Mouse (Mus musculus) embryonic facial prominence, embryonic 11.5 days (tissue): Measurements from ENCODE around the gene Gm17067. TPM values are rescaled to one million over a fixed set of nuclear protein-coding genes. Genes with fewer than 3 reads are reported as not detected.

Experiments used
- polyA plus RNA-seq: library from polyadenylated mRNA; unstranded; fragments of >200 nt; fragmentation: Nextera tagmentation; extraction: Ambion mirVana; gene quantifications from 2 replicates; pipeline ENCODE4 v1.2.1, GENCODE M21; 2014

The Gm17067 gene
- polyA plus RNA-seq, 1 experiment from 2014 or later: not detected

Other genes with a start within 250 kb of the Gm17067 start
- 14.1 and 16.2 TPM in 2 replicates for gene Zfp141, start 221.3 kb downstream of the Gm17067 start, polyA plus RNA-seq
- gene Gm21028, start 148.4 kb downstream of the Gm17067 start, polyA plus RNA-seq: not detected in 2 replicates
- gene Zfp977, start 134.5 kb downstream of the Gm17067 start, polyA plus RNA-seq: 1.5 and 1.9 TPM in 2 replicates
- gene Zfp976, start 84.4 kb downstream of the Gm17067 start, polyA plus RNA-seq: 1.2 and 1.4 TPM in 2 replicates
- gene Zfp975, start 34.3 kb downstream of the Gm17067 start, polyA plus RNA-seq: 11.6 and 11.8 TPM in 2 replicates
- not detected in 2 replicates for gene Vmn2r62, start 66.5 kb upstream of the Gm17067 start, polyA plus RNA-seq
- not detected in 2 replicates for gene Gm2381, start 140.2 kb upstream of the Gm17067 start, polyA plus RNA-seq
- gene Vmn2r63, start 206.8 kb upstream of the Gm17067 start, polyA plus RNA-seq: not detected in 2 replicates